Mouse (Mus musculus) 3T3-L1 (cell line): ENCODE results near the gene Zfhx3.

Source experiments
- DNase-seq: peaks from one replicate; pipeline ENCODE4 v3.0.0-alpha.2; 2015; ENCODE audit warnings: low read depth, low spot score

The Zfhx3 gene

DNA sequence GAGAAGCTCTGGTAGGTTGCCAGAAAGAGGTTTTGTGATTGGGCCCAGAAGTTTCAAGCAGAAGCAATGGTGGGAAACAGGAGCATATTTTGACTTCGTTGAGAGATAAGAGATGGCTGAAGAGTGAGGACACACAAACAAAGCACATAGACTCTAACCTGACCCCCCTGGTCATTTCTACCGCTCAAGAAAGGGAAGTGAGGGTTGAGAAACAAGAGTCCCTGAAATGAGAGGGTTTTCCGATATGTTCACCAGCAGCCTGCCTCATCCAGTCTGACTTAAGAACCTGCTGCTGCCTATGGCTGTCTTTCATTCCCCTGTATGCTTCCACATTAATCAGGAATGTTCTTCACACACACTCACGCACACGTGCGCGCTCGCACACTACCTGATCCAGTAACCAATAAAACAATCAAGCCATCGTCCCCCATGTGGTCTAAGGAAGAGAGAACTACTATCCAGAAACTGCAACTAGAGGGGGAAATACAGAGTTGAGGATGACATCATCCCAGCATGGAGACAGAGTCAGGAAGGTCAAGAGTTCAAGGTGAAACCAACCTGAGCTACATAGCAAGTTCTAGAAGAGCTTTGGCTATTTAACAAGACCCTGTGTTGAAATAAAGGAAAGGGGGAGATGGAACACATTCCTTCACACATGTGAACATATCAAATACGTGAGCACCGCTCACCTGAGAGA is 649.7 kb downstream of the Zfhx3 start:
- DNase-seq: no peak

DNA sequence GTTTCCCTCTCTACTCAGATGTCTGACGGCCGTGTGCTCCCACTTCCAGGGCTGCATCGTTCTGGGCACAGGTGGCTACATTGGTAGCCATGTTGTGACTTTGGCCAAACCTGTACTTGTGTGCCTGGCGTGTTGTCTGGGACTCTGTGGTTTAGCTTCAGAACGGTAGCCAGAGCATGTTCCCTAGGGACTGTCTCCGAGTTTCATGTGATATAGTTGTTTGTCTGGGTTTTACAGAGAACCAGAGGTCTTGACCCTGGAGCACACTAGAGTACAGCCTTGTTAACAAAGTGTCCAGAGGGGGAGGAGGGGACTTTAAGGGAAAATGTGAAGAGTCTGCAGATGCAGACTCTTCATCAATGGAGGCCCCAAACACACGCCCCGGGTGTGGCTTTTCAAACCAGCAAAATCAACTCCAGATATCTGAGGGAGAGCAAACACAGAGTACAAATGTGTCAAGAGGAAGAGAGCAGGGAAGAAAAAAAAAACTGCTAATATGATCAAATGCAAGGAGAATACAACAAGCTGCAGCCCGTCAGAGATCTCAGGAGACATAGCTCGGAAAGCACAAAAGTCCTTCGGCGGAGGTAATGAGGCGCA is 650.6 kb downstream of the Zfhx3 start:
- no peak for DNase-seq

DNA sequence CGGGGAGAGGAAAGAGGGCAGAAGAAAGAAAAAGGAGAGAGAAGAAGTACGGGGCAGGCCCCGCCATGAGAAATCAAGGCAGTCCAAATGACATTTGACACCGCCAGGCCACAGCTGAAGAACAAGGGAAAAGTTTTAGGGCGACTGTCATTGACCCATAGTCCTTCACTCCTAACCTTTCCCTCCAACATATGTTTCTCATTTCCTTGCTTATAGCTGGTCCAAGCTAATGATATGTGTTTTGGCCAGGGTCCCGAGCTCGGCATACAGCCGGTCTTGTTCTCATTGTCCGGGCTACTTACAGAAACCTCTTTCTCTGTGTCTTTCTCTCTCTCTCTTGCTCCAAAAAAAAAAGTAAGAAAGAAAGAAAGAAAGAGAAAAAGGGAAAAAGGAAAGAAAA is 651.4 kb downstream of the Zfhx3 start:
- DNase-seq: peak; percentile 59

DNA sequence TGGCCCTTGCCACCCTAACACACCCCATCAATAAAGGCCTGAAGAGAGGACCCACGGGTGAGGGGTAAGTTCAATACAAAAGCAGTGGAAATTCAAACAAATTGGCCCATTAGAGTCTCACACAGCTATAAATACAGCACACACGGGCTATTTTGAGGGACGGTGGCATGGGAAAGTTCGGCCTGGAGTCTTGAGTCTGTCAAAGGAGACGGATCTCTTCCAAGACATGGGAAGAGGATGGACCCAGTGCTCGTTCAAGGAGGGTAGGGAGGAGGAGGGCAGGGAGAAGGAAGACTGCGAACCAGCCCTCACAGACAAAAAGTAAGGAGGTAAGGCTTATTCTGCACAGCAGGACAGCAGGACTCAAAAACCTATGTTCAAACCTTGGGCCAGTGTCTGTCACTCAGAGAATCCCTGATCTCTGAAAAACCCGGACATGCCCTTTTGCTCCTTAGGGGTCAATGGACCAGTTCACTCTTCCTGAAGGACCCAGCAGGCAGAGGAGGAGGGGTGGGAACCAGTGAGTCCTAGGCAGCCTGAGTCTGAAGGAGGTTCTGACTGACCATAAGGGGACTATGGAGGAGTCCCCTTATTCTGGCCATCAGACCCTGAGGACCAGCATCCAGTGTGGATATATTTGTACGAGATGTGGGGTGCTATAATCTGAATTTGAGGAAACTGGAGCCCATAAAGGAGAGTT is 652.1 kb downstream of the Zfhx3 start:
- no peak for DNase-seq

DNA sequence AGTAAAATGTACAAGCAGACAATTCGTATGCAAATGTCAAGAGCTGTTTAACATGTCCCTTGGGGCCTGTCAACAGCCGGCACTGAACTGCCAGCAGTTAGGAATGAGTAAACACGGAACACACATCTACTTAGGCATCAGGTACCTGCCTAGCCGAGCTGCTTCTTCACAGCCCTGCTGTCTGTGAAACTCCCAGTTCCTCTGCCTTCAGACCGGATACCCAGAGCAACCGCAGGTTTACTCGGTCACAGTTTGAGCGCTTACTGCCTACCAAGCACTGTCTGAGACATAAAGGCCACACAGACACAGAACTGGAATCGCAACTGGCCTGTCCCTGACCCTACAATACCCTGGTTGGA is 652.6 kb downstream of the Zfhx3 start:
- no peak for DNase-seq

DNA sequence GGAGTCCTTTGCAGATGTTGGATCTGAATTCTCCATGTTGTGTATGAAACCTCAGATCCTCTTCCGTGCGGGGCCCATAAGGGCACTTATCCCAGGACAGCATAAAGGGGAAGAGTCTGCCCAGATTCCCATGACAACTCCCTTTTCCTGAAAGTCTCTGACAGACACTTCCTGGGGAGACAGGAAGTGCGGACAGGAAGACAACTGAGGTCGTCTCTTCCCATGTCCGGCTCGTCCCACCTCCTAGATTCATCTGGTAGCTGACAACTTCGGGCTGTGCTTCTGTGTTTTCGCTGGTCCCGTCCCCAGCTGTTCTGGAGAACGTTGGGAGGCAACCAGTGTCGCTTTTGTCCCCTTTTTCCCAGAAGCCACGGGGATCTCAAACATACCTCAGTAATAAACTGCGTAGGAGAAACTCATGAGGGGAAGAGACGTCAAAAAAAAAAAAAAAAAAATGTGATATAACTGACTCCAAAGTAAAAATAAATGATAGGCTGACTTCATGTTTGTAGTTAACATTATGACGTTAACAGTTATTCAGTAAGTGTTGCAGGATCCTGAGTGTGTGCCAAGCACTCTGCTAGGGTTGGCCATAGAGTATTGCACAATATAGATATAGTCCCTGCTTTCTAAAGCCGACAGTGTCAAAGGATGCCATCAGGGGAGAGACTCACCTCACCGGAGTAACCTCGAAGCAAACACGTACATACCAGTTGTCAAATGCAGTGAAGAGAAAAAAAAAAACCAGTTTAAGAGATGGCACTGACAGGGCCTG is 653.5 kb downstream of the Zfhx3 start:
- DNase-seq: no peak

- no peak for DNase-seq
Observed at GRCm38 (mm10) chr8:108599003-108599402, 656.6 kb downstream of the Zfhx3 start.

DNA sequence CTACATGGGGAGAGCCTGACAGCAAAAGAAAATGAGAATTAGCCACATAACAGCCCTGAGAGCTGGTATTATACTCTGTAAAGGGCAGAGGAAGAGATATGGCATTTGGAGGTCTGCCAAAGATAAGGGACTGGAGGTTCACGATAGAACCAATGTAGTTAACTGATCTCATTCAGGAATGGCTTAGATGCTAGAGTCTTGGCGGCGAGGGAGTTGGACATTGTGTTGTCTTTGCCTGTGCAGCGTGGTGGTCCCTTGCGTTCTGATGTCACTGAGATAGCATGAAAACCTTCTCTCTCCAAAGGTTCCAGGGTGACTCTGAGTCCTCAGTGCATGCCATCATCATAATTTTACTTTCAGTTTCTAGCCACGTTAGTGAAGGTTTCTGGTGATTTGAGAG is 657.1 kb downstream of the Zfhx3 start:
- DNase-seq: no peak

- no peak for DNase-seq
Observed at GRCm38 (mm10) chr8:108608678-108609077, 666.2 kb downstream of the Zfhx3 start.

- no peak for DNase-seq
Observed at GRCm38 (mm10) chr8:108609114-108609513, 666.7 kb downstream of the Zfhx3 start.

DNA sequence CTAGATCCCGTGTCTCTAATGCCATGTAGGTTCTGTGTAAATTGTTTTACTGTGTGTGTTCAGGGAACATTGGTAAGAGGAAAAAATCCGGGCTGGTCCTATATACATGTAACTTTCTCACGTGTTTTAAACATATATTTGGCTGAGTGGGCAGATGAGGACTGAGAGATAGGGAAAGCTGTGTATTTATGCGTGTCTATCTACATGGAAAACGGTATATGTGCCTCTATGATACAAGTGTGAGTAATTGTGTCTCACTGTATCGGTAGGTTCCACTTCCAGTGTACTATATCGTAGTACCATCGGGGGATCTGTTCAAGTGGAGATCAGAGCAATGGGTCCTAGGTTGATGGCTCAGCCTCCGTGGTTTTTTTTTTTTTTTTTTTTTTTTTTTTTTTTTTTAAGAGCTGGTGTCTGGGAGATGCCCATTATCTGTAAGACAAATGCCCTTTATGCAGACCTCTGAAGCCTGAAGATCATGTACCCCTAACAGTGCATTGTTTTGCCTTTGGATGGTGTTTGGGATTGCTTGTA is 668.8 kb downstream of the Zfhx3 start:
- DNase-seq: no peak

DNA sequence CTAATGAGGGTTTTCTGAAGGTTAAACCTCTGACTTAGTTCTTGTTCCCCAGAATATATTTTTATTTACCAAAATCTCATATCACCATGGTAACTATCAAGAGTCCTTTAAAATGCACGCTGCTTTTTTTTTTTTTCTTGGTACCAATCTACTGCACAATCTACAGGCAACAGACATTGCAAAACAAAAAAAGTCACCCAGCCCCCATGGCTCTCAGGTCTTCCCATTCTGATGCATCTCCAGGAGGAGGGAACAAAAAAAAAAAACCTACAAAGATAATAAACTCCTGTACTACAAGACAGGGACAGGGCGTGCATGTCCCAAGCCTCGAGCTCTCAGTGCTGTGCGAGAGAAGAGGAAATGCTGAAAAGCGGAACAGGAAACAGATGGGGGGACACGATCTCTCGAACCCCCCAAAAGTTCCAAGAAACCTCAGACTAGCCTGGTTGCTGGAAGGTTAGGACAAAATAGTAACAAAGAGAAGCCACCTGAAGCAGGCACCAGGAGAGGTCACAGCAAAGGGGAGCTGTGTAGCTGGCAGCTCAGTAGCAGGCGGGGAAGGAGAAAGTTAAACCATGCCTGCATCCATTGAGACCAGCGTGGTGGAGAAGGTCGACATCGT is 669.5 kb downstream of the Zfhx3 start:
- no peak for DNase-seq

DNA sequence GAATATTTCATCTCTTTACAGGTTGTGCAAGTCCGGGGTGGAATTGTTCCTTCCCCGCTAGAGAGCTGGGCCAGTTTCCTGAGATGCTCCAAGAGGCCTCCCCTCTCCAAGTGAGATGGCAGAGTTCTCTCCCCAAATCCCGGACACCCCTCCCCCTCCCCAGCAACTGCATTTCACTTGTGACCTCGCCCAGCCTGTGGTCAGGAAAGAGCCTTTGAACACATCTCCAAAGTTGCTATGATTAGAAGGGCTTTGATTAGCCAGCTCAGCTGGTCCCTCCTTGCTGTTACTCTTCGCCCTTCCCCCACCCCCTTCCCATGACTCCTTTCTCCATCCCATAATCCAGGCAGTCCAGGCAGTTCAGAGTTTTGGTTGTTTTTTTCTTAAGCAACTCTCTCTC is 670.4 kb downstream of the Zfhx3 start:
- DNase-seq: no peak

DNA sequence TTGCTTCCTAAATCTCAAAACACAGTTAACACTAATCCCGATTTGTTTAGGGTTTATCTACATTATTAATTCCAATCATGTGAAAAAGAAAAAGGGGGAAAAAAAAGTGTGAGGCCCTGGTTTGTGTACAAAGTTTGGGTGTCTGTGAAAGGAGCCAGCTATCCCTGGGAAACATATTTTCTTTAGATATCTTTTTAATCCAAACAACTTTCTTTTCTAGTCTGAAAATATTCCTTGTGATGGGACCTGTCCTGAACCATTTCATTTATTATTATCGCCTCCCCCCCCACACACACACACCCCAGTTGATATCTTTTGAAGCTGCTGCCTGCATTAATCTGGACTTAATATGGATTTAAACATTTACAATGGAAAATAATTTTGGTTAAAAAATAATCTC is 670.8 kb downstream of the Zfhx3 start:
- DNase-seq: no peak

DNA sequence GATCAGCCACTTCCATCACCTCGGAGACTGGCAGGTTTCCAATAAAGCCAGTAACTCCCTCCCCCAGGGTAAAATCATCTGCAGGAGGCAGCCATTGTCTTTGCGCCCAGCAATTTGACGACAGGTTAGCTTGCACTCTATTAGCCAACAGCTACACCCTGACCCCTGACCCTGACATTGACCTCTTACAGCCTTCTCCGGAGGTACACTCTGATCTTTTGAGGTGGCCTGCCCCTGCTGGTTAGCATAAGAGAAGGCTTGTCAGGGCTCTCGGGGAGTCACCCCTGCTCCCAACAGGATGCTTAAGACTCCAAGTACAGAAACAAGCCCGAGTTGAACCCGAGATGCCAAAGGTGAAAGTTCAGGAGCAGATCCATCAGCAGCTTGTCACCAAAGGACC is 678.9 kb downstream of the Zfhx3 start:
- no peak for DNase-seq

- DNase-seq: no peak
Observed at GRCm38 (mm10) chr8:108623660-108624059, 681.2 kb downstream of the Zfhx3 start.

DNA sequence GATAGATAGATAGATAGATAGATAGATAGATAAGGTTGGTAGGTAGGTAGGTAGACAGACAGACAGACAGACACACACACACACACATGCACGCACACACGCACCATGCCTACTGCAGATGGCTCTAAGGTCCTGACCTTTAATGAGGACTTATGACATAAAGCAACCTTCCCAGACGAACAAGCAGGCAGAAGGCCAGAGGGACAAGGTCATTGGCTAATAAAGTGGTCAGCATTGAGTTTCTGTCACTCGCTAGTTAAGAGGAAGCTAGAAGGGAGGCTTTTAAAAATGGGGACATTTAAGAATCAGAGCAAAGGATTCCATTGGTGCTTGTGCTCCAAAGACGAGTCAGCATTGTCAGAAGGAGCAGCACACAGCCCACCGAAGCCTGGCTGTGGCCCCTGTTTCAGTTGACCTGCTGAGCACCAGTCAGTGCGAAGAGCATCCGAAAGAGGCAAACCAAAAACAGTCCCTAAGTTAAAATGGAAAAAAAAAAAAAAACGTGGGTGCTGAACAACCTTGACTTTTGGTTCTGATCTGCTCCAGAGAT is 683.2 kb downstream of the Zfhx3 start:
- DNase-seq: no peak

GRCm38 (mm10) chr8:108631069-108631468 is 688.6 kb downstream of the Zfhx3 start:
- no peak for DNase-seq

GRCm38 (mm10) chr8:108634282-108634681 is 691.8 kb downstream of the Zfhx3 start:
- no peak for DNase-seq

GRCm38 (mm10) chr8:108637887-108638286 is 695.4 kb downstream of the Zfhx3 start:
- DNase-seq: no peak

- DNase-seq: no peak
Observed at GRCm38 (mm10) chr8:108645660-108646059, 703.2 kb downstream of the Zfhx3 start.
